Mouse (Mus musculus) intestine, postnatal 0 days (tissue): ENCODE results near the gene Ndrg3. TPM values are rescaled to one million over a fixed set of nuclear protein-coding genes. Genes with fewer than 3 reads are reported as not detected.
A peak's percentile ranks its signal among the peaks of the same experiment; 100 is the strongest.

Experiments used
- ATAC-seq: fragments of 200-750 bp; cut with Nextera tagmentation; 2 replicates; pipeline ENCODE4 v1.8.0; 2017; ENCODE audit warnings: mild to moderate bottlenecking, moderate TSS enrichment, moderate library complexity
- H3K27ac ChIP-seq: fragments of 300-500 bp; sonication (generic); 2 replicates; pipeline ENCODE4 v1.5.1; 2014; ENCODE audit warnings: mild to moderate bottlenecking, low read depth, low read length, moderate library complexity
- H3K27me3 ChIP-seq: fragments of 300-500 bp; sonication (generic); replicated peaks from 2 replicates; pipeline ENCODE4 v1.6.1; 2014; ENCODE audit warnings: low read length, mixed read lengths; ENCODE audit not compliant: control insufficient read depth, insufficient read depth
- H3K36me3 ChIP-seq: fragments of 300-500 bp; sonication (generic); 2 replicates; pipeline ENCODE4 v1.6.1; 2014; ENCODE audit warnings: mild to moderate bottlenecking, moderate library complexity; ENCODE audit not compliant: control insufficient read depth, insufficient read depth
- H3K4me1 ChIP-seq: fragments of 300-500 bp; sonication (generic); replicated peaks from 2 replicates; pipeline ENCODE4 v1.6.1; 2014; ENCODE audit warnings: antibody characterized with exemption, low read length, mixed read lengths; ENCODE audit not compliant: control insufficient read depth, insufficient read depth
- H3K4me2 ChIP-seq: fragments of 300-500 bp; sonication (generic); replicated peaks from 2 replicates; pipeline ENCODE4 v1.6.1; 2014; ENCODE audit warnings: low read depth, mild to moderate bottlenecking, moderate library complexity
- H3K4me3 ChIP-seq: fragments of 300-500 bp; sonication (generic); 2 replicates; pipeline ENCODE4 v1.5.1; 2014; ENCODE audit warnings: low read depth, low read length
- H3K9ac ChIP-seq: fragments of 300-500 bp; sonication (generic); 2 replicates; pipeline ENCODE4 v1.6.1; 2014; ENCODE audit warnings: mild to moderate bottlenecking, low read depth, low read length
- H3K9me3 ChIP-seq: fragments of 300-500 bp; sonication (generic); 2 replicates; pipeline ENCODE4 v1.6.1; 2016; ENCODE audit warnings: mixed run types; ENCODE audit not compliant: control insufficient read depth
- CTCF ChIP-seq: sonication (generic); IDR thresholded peaks from 2 replicates; pipeline ENCODE4 v1.5.1; 2016; ENCODE audit warnings: low read depth, mild to moderate bottlenecking, control low read depth, antibody characterized with exemption, moderate library complexity
- WGBS: fragments of 180-500 bp; shearing (Covaris S2); extraction: QIAGEN DNeasy Blood & Tissue Kit; methylation state at CpG from one replicate; pipeline ENCODE4 v1.1.7; 2014; 5-methylcytosine and 5-hydroxymethylcytosine counted together
- polyA plus RNA-seq: library from polyadenylated mRNA; unstranded; fragments of >200 nt; fragmentation: Nextera tagmentation; extraction: Ambion mirVana; gene quantifications from 2 replicates; pipeline ENCODE4 v1.2.1, GENCODE M21; 2015

Gene Ndrg3
- polyA plus RNA-seq, 1 experiment from 2014 or later, result 25.3 TPM

GRCm38 (mm10) chr2:157035371-157035770 lies 43.5 kb upstream of the Ndrg3 start:
- Histone ChIP-seq H3K4me1 (no peaks in the 10 kb centered on the region), H3K4me3 (no peak overlapping the region), H3K4me2 (no peak overlapping the region), H3K27me3 (no peaks in the 10 kb centered on the region), H3K9ac (no peak overlapping the region), H3K27ac (no peak overlapping the region), H3K36me3 (peaks cover 14% of the 10 kb centered on the region; the same call in 1 of the 2 replicates), H3K9me3 (no peaks in the 10 kb centered on the region)
- ATAC-seq, result no peak
- 90% methylated on average over 7 of the region's 7 CpGs for WGBS
- no peak for TF ChIP-seq CTCF

GRCm38 (mm10) chr2:157030804-157031203 lies 38.9 kb upstream of the Ndrg3 start:
- 40% methylated on average over 9 of the region's 9 CpGs for WGBS
- TF ChIP-seq CTCF, result peak; percentile 92

GRCm38 (mm10) chr2:157028261-157028660 lies 36.4 kb upstream of the Ndrg3 start:
- H3K27me3 ChIP-seq, result no peaks in the 10 kb centered on the region
- H3K4me1 ChIP-seq, result no peaks in the 10 kb centered on the region
- ATAC-seq, result no peak
- no peak overlapping the region for H3K4me2 ChIP-seq
- peaks cover 55% of the 10 kb centered on the region for H3K36me3 ChIP-seq
- 0 out of 2 replicates have a peak overlapping the region, but pooled peaks have one; percentile 2 for H3K27ac ChIP-seq
- no peak overlapping the region for H3K9ac ChIP-seq
- WGBS, result 96% methylated on average over 4 of the region's 4 CpGs
- H3K4me3 ChIP-seq, result no peak overlapping the region
- TF ChIP-seq CTCF, result no peak
- 0 out of 2 replicates have a peak, but pooled peaks cover 5% of the 10 kb centered on the region for H3K9me3 ChIP-seq

More at GRCm38 (mm10) chr2:157030804-157031203, 38.9 kb upstream of the Ndrg3 start:
- Histone ChIP-seq H3K4me1 (no peaks in the 10 kb centered on the region), H3K9me3 (no peaks in the 10 kb centered on the region), H3K27ac (no peak overlapping the region), H3K9ac (no peak overlapping the region), H3K4me2 (no peak overlapping the region), H3K27me3 (no peaks in the 10 kb centered on the region), H3K36me3 (peaks cover 43% of the 10 kb centered on the region), H3K4me3 (no peak overlapping the region)
- peak; percentile 57; the same call in 1 of the 2 replicates for ATAC-seq

GRCm38 (mm10) chr2:157027106-157028008 lies 35.5 kb upstream of the Ndrg3 start:
- Histone ChIP-seq H3K4me2 (no peak overlapping the region), H3K9ac (no peak overlapping the region), H3K27me3 (no peaks in the 10 kb centered on the region), H3K27ac (peak overlapping the region; percentile 28), H3K4me3 (no peak overlapping the region), H3K4me1 (no peaks in the 10 kb centered on the region), H3K36me3 (peaks cover 64% of the 10 kb centered on the region), H3K9me3 (0 out of 2 replicates have a peak, but pooled peaks cover 5% of the 10 kb centered on the region)
- 0 out of 2 replicates have a peak, but pooled peaks have one; percentile 10 for TF ChIP-seq CTCF
- 76% methylated on average over 21 of the region's 21 CpGs for WGBS
- ATAC-seq, result peak; percentile 53

- H3K27ac ChIP-seq, result no peak overlapping the region
- no peak for ATAC-seq
- 0 out of 2 replicates have a peak, but pooled peaks cover 5% of the 10 kb centered on the region for H3K9me3 ChIP-seq
- TF ChIP-seq CTCF, result no peak
- no peak overlapping the region for H3K4me2 ChIP-seq
- H3K9ac ChIP-seq, result no peak overlapping the region
- H3K27me3 ChIP-seq, result no peaks in the 10 kb centered on the region
- no peaks in the 10 kb centered on the region for H3K4me1 ChIP-seq
- WGBS, result 95% methylated on average over 16 of the region's 16 CpGs
- H3K36me3 ChIP-seq, result peaks cover 64% of the 10 kb centered on the region
- H3K4me3 ChIP-seq, result no peak overlapping the region
Observed at GRCm38 (mm10) chr2:157021156-157021555, 29.3 kb upstream of the Ndrg3 start.

GRCm38 (mm10) chr2:157019228-157019627 lies 27.4 kb upstream of the Ndrg3 start:
- Histone ChIP-seq H3K27me3 (no peaks in the 10 kb centered on the region), H3K4me3 (no peak overlapping the region), H3K4me1 (no peaks in the 10 kb centered on the region), H3K27ac (no peak overlapping the region), H3K9me3 (no peaks in the 10 kb centered on the region), H3K4me2 (no peak overlapping the region), H3K36me3 (peaks cover 52% of the 10 kb centered on the region), H3K9ac (no peak overlapping the region)
- no peak for ATAC-seq
- 91% methylated on average over 4 of the region's 4 CpGs for WGBS
- no peak for TF ChIP-seq CTCF
